Mouse (Mus musculus) megakaryocyte, embryonic 14.5 days (primary cell): Measurements from ENCODE around the gene Tomm34.

Experiments
- FLI1 ChIP-seq: IDR thresholded peaks from 2 replicates; pipeline ENCODE4 v1.6.1; 2012; ENCODE audit warnings: low read length, inconsistent platforms, mixed read lengths
- GATA1 ChIP-seq: IDR thresholded peaks from 3 replicates; pipeline ENCODE4 v1.6.1; 2012; ENCODE audit warnings: mixed read lengths, low read length, inconsistent platforms, borderline replicate concordance

DNA sequence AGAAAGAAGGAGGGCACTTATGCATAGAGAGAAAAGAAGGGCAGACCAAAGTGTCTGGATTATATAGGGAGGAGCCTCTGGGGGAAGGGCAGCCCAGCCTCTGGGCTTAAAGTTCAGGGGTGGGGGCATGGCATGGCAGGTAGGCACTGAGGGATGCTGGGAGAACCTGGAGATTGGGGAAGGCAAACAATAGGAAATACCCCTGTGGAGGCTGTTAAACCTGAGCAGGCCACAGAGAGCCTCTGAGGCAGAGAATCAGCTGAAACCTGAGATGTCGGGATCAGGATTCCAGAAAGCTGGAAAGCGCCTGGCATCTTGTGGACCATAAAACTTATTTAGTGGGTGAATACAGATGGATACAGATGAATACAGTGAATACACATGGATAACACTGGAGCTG, 1.1 kb upstream of the Tomm34 start:
- TF ChIP-seq GATA1 (no peak), FLI1 (no peak)
